Mouse (Mus musculus): Measurements from ENCODE around the gene Fbxo11.

GRCm38 (mm10) chr17:88025227-88025626 is 39.9 kb downstream of the Fbxo11 start:
- TF ChIP-seq POLR2A (IDR thresholded peaks at IDR 0.05; ENCODE audit: insufficient read depth, low read depth, low read length) (no peak), CTCF (IDR thresholded peaks at IDR 0.05) (peak; percentile 85)
